Mouse (Mus musculus): Measurements from ENCODE around the gene Olfr444. TPM values are rescaled to one million over a fixed set of nuclear protein-coding genes. Genes with fewer than 3 reads are reported as not detected.

Gene Olfr444
- polyA plus RNA-seq (2014; fragmentation: Illumina TruSeq; extraction: RNeasy Lipid Tissue Mini Kit (QIAGEN cat#74804); ENCODE audit: low read depth, low replicate concordance), result not detected

GRCm38 (mm10) chr6:42948767-42949166 is at the start of gene Olfr444:
TSS of gene Olfr444 (plus strand) at chr6:42949067.

GRCm38 (mm10) chr6:42908578-42908977 is 40.3 kb upstream of the Olfr444 start, which contains the start of gene Olfr447:
TSS of gene Olfr447 (plus strand) at chr6:42908878.

GRCm38 (mm10) chr6:42921077-42921476 is 27.8 kb upstream of the Olfr444 start, which contains the start of gene Olfr446:
TSS of gene Olfr446 (plus strand) at chr6:42921377.

Other genes with a start within 250 kb of the Olfr444 start
- 133 TPM for gene Tcaf1, start 239.0 kb upstream of the Olfr444 start, polyA plus RNA-seq (2014; fragmentation: Illumina TruSeq; extraction: RNeasy Lipid Tissue Mini Kit (QIAGEN cat#74804); ENCODE audit: low read depth, low replicate concordance)
- not detected for gene Olfr453, start 209.7 kb upstream of the Olfr444 start, polyA plus RNA-seq (2014; fragmentation: Illumina TruSeq; extraction: RNeasy Lipid Tissue Mini Kit (QIAGEN cat#74804); ENCODE audit: low read depth, low replicate concordance)
- not detected for gene Olfr38, start 192.7 kb upstream of the Olfr444 start, polyA plus RNA-seq (2014; fragmentation: Illumina TruSeq; extraction: RNeasy Lipid Tissue Mini Kit (QIAGEN cat#74804); ENCODE audit: low read depth, low replicate concordance)
- not detected for gene Olfr452, start 164.0 kb upstream of the Olfr444 start, polyA plus RNA-seq (2014; fragmentation: Illumina TruSeq; extraction: RNeasy Lipid Tissue Mini Kit (QIAGEN cat#74804); ENCODE audit: low read depth, low replicate concordance)
- gene Olfr450, start 137.1 kb upstream of the Olfr444 start, polyA plus RNA-seq (2014; fragmentation: Illumina TruSeq; extraction: RNeasy Lipid Tissue Mini Kit (QIAGEN cat#74804); ENCODE audit: low read depth, low replicate concordance), result not detected
- gene Olfr449, start 114.7 kb upstream of the Olfr444 start, polyA plus RNA-seq (2014; fragmentation: Illumina TruSeq; extraction: RNeasy Lipid Tissue Mini Kit (QIAGEN cat#74804); ENCODE audit: low read depth, low replicate concordance), result not detected
- gene Olfr448, start 58.6 kb upstream of the Olfr444 start, polyA plus RNA-seq (2014; fragmentation: Illumina TruSeq; extraction: RNeasy Lipid Tissue Mini Kit (QIAGEN cat#74804); ENCODE audit: low read depth, low replicate concordance), result not detected
- gene Olfr447, start 40.2 kb upstream of the Olfr444 start, polyA plus RNA-seq (2014; fragmentation: Illumina TruSeq; extraction: RNeasy Lipid Tissue Mini Kit (QIAGEN cat#74804); ENCODE audit: low read depth, low replicate concordance), result not detected
- not detected for gene Olfr446, start 27.7 kb upstream of the Olfr444 start, polyA plus RNA-seq (2014; fragmentation: Illumina TruSeq; extraction: RNeasy Lipid Tissue Mini Kit (QIAGEN cat#74804); ENCODE audit: low read depth, low replicate concordance)
- gene Olfr441, start 157.3 kb downstream of the Olfr444 start, polyA plus RNA-seq (2014; fragmentation: Illumina TruSeq; extraction: RNeasy Lipid Tissue Mini Kit (QIAGEN cat#74804); ENCODE audit: low read depth, low replicate concordance), result not detected
- not detected for gene Olfr237-ps1, start 197.5 kb downstream of the Olfr444 start, polyA plus RNA-seq (2014; fragmentation: Illumina TruSeq; extraction: RNeasy Lipid Tissue Mini Kit (QIAGEN cat#74804); ENCODE audit: low read depth, low replicate concordance)
- not detected for gene Olfr437, start 214.2 kb downstream of the Olfr444 start, polyA plus RNA-seq (2014; fragmentation: Illumina TruSeq; extraction: RNeasy Lipid Tissue Mini Kit (QIAGEN cat#74804); ENCODE audit: low read depth, low replicate concordance)
- gene Olfr13, start 223.1 kb downstream of the Olfr444 start, polyA plus RNA-seq (2014; fragmentation: Illumina TruSeq; extraction: RNeasy Lipid Tissue Mini Kit (QIAGEN cat#74804); ENCODE audit: low read depth, low replicate concordance), result not detected
- not detected for gene Olfr435, start 248.1 kb downstream of the Olfr444 start, polyA plus RNA-seq (2014; fragmentation: Illumina TruSeq; extraction: RNeasy Lipid Tissue Mini Kit (QIAGEN cat#74804); ENCODE audit: low read depth, low replicate concordance)